Mouse (Mus musculus) brain, embryonic 14.5 days (tissue): ENCODE measurements around the gene Tnfrsf18. TPM values are rescaled to one million over a fixed set of nuclear protein-coding genes. Genes with fewer than 3 reads are reported as not detected.

Experiments
- DNase-seq: peaks from one replicate; pipeline ENCODE4 v3.0.0-alpha.2; 2011; ENCODE audit warnings: low read depth
- CTCF ChIP-seq: fragments of 200-500 bp; IDR thresholded peaks from 2 replicates; pipeline ENCODE4 v1.5.1; 2012; ENCODE audit warnings: inconsistent platforms, mild to moderate bottlenecking, moderate library complexity, borderline replicate concordance; ENCODE audit not compliant: insufficient read depth, insufficient read length; ENCODE audit errors: extremely low read depth
- POLR2A ChIP-seq: fragments of 200-500 bp; IDR thresholded peaks from 2 replicates; pipeline ENCODE4 v1.6.1; 2012; ENCODE audit warnings: mild to moderate bottlenecking, inconsistent platforms, borderline replicate concordance; ENCODE audit not compliant: poor library complexity, insufficient read depth, insufficient read length, severe bottlenecking; ENCODE audit errors: extremely low read depth
- polyA plus RNA-seq: library from polyadenylated mRNA; depleted of rRNA; stranded (reverse); fragments of >200 nt; gene quantifications from 2 replicates; pipeline ENCODE4 v1.2.3, GENCODE M21; 2012; rRNA removed

The Tnfrsf18 gene
- polyA plus RNA-seq, 1 experiment: 0.25 TPM

GRCm38 (mm10) chr4:156064510-156064897 lies 38.5 kb downstream of the Tnfrsf18 start:
- TF ChIP-seq POLR2A: no peak
- TF ChIP-seq CTCF: no peak
- no peak for DNase-seq

GRCm38 (mm10) chr4:156065156-156065894 lies 39.4 kb downstream of the Tnfrsf18 start:
- no peak for TF ChIP-seq POLR2A
- TF ChIP-seq CTCF: no peak
- no peak for DNase-seq

GRCm38 (mm10) chr4:156067256-156067949 lies 41.4 kb downstream of the Tnfrsf18 start:
- TF ChIP-seq POLR2A: no peak
- no peak for TF ChIP-seq CTCF
- no peak for DNase-seq

- TF ChIP-seq CTCF (no peak), POLR2A (no peak)
- DNase-seq: no peak
Measured at GRCm38 (mm10) chr4:156069701-156070100, 43.7 kb downstream of the Tnfrsf18 start.

GRCm38 (mm10) chr4:156070276-156070675 lies 44.3 kb downstream of the Tnfrsf18 start:
- DNase-seq: peak; percentile 12
- TF ChIP-seq POLR2A (no peak), CTCF (no peak)

GRCm38 (mm10) chr4:156070716-156071115 lies 44.8 kb downstream of the Tnfrsf18 start:
- TF ChIP-seq CTCF: no peak
- no peak for TF ChIP-seq POLR2A
- DNase-seq: peak; percentile 59

GRCm38 (mm10) chr4:156076911-156077382 lies 51.0 kb downstream of the Tnfrsf18 start:
- TF ChIP-seq POLR2A (no peak), CTCF (no peak)

GRCm38 (mm10) chr4:156077499-156078301 lies 51.7 kb downstream of the Tnfrsf18 start:
- TF ChIP-seq POLR2A: no peak
- peak; percentile 5; the same call in 1 of the 2 replicates for TF ChIP-seq CTCF
- no peak for DNase-seq

More at GRCm38 (mm10) chr4:156076911-156077382, 51.0 kb downstream of the Tnfrsf18 start:
- no peak for DNase-seq

Other genes starting within 250 kb of the Tnfrsf18 start
- 1.4 and 1.5 TPM in 2 replicates for gene Tmem88b, start 240.3 kb upstream of the Tnfrsf18 start, polyA plus RNA-seq
- not detected in 2 replicates for gene Ankrd65, start 235.7 kb upstream of the Tnfrsf18 start, polyA plus RNA-seq
- gene Mrpl20, start 223.3 kb upstream of the Tnfrsf18 start, polyA plus RNA-seq: 94.1 and 117 TPM in 2 replicates
- 161 and 223 TPM in 2 replicates for gene Ccnl2, start 213.7 kb upstream of the Tnfrsf18 start, polyA plus RNA-seq
- 100 and 128 TPM in 2 replicates for gene Aurkaip1, start 194.9 kb upstream of the Tnfrsf18 start, polyA plus RNA-seq
- 39.9 and 42.2 TPM in 2 replicates for gene Mxra8, start 186.5 kb upstream of the Tnfrsf18 start, polyA plus RNA-seq
- gene Dvl1, start 178.8 kb upstream of the Tnfrsf18 start, polyA plus RNA-seq: 139 and 184 TPM in 2 replicates
- gene Tas1r3, start 162.8 kb upstream of the Tnfrsf18 start, polyA plus RNA-seq: 0.77 and 0.83 TPM in 2 replicates
- gene Cptp, start 156.7 kb upstream of the Tnfrsf18 start, polyA plus RNA-seq: 29.0 and 30.0 TPM in 2 replicates
- 69.1 and 96.2 TPM in 2 replicates for gene Ints11, start 156.6 kb upstream of the Tnfrsf18 start, polyA plus RNA-seq
- gene Pusl1, start 134.4 kb upstream of the Tnfrsf18 start, polyA plus RNA-seq: 75.1 and 115 TPM in 2 replicates
- gene Acap3, start 134.3 kb upstream of the Tnfrsf18 start, polyA plus RNA-seq: 128 and 130 TPM in 2 replicates
- 114 and 144 TPM in 2 replicates for gene Ube2j2, start 82.3 kb upstream of the Tnfrsf18 start, polyA plus RNA-seq
- gene C1qtnf12, start 63.8 kb upstream of the Tnfrsf18 start, polyA plus RNA-seq: 8.6 and 11.0 TPM in 2 replicates
- 19.3 and 22.2 TPM in 2 replicates for gene B3galt6, start 33.5 kb upstream of the Tnfrsf18 start, polyA plus RNA-seq
- gene Sdf4, start 33.3 kb upstream of the Tnfrsf18 start, polyA plus RNA-seq: 36.8 and 61.3 TPM in 2 replicates
- 3.3 and 4.4 TPM in 2 replicates for gene Tnfrsf4, start 12.3 kb upstream of the Tnfrsf18 start, polyA plus RNA-seq
- gene Ttll10, start 33.2 kb downstream of the Tnfrsf18 start, polyA plus RNA-seq: 0.05 and 0.23 TPM in 2 replicates
- gene 9430015G10Rik, start 83.8 kb downstream of the Tnfrsf18 start, polyA plus RNA-seq: 68.0 and 85.5 TPM in 2 replicates
- 3.3 and 3.8 TPM in 2 replicates for gene Rnf223, start 104.3 kb downstream of the Tnfrsf18 start, polyA plus RNA-seq
- 475 and 507 TPM in 2 replicates for gene Agrn, start 171.3 kb downstream of the Tnfrsf18 start, polyA plus RNA-seq
- gene Isg15, start 174.7 kb downstream of the Tnfrsf18 start, polyA plus RNA-seq: 0.53 and 0.86 TPM in 2 replicates
- 3.5 and 4.8 TPM in 2 replicates for gene AW011738, start 177.1 kb downstream of the Tnfrsf18 start, polyA plus RNA-seq
- gene Perm1, start 189.7 kb downstream of the Tnfrsf18 start, polyA plus RNA-seq: 1.1 and 1.7 TPM in 2 replicates
- gene Plekhn1, start 208.7 kb downstream of the Tnfrsf18 start, polyA plus RNA-seq: 86.7 and 116 TPM in 2 replicates
- gene Noc2l, start 209.8 kb downstream of the Tnfrsf18 start, polyA plus RNA-seq: 106 and 128 TPM in 2 replicates
- 5.9 and 6.9 TPM in 2 replicates for gene Samd11, start 229.5 kb downstream of the Tnfrsf18 start, polyA plus RNA-seq